Mouse (Mus musculus) adrenal gland, postnatal 4 days (tissue): ENCODE results near the gene Ahdc1. TPM values are rescaled to one million over a fixed set of nuclear protein-coding genes. Genes with fewer than 3 reads are reported as not detected.

Experiments
- DNase-seq, 2 experiments: peaks; one replicate each; pipeline ENCODE4 v3.0.0; 2021 to 2022; ENCODE audit warnings: low spot score in 2 of 2, mixed read lengths in 2 of 2
- total RNA-seq, 2 experiments: library from RNA; stranded (reverse); gene quantifications; 2 replicates each; pipeline ENCODE4 v1.2.3; 2021

The Ahdc1 gene
- total RNA-seq, 2 experiments from 2014 or later = 92.5 to 98.7 TPM

DNA sequence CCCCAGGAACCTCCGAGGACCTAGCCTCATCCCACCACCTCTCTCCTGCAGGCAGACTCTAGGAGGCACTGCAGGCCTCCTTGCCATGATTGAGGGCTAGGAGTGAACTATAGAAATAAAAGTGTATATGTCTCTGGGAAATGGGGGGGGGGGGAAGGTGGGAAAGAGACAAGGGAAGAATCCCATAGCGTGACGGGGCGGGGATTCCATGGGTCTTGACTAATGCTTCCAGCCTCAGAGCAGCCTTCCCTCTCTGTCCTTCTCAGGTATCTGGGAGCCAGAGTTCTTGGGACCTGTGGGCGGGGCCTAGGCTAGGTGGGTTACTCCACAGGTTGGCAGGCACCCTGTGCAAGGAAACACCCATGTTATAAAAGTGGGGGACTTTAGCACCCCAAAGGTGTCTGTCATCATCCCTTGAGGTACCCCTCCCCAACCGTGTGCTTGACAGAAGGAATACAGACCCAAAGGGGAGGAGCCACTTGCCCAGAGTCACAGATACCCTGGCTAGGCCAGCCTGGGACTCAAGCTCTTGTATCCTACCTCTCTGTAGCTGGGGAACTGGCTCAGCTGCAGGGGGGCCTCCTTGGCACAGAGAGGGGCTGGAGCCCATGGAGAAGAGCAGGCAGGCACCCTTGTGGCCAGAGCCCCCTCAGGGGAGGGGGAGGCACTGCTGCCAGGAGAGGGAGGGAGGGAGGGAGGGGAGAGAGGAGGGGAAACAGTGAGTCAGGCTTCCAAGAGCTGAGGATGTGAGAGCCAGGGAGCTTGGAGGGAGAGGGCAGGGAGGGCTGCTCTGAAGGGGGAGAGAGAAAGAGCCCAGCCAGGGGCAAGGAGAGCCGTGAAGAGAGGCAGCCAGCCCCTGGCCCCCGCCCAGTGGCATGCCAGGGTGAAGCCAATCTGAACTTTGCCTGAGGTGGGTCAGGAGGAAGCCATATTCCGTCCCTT is 4.9 kb downstream of the Ahdc1 start:
- no peak for DNase-seq

DNA sequence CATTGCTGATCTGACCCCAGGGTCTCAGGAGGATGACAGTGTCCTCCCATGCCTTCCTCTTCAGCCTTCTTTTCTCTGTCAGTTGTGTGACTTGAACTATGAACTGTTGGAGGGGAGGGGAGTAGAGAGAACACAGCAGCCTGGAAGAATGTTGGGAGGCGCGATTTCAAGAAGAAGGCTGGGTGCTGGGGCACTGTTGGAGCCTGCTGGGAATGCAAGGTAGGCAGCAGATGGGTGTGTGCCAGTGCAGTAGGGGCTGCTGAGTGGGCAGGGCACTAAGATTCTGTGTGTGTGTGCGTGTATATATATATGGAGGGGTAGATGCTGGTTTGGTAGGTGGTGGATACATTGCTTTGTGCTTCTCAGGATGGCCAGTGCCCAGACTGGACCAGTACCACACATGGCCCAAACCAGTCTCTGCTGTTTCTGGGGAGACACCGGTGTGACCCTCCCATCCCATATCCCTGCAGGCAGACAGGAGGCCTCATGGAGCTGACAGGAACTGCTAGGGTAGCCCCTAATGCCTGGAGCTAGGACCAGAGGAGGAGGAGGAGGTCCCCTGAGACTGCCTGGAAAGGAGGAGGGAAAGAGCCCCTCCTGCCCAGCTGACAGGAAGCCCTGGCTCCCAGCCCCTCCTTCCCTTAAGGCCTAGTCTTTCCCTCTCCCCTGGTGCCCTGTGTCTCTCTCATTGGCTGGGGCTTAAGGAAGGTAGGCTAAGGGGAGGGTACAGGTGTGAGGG is 5.8 kb downstream of the Ahdc1 start:
- DNase-seq = no peak

DNA sequence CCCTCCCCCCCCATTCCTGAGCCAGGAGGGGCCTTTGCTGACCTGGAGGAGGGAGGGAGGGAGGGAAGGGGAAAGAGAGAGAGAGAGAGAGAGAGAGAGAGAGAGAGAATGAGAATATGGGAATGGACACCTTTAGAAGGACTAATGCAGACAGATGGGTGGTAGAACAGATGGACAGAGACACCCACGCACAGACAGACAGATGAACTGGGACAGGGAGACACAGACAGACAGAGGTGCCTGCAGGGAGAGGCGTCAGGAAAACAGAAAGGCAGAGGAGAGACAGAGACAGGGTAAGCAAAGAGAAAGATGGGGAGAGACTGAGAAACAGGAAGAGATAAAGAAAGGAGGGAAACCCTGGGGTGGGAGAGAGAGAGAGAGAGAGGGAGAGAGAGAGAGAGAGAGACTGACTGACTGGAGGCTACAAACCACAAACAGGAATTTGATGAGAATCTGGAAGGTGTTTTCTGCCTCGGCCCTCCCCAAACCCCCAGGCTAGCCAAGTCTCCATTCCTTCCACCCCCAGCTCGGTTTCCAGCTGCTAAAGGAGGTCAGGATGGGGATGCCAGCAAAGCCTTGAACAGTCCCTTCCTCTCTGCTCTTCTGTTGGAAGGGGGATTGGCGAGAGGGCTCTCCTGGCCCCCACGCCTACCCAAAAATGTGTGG is 6.7 kb downstream of the Ahdc1 start:
- no peak for DNase-seq

DNA sequence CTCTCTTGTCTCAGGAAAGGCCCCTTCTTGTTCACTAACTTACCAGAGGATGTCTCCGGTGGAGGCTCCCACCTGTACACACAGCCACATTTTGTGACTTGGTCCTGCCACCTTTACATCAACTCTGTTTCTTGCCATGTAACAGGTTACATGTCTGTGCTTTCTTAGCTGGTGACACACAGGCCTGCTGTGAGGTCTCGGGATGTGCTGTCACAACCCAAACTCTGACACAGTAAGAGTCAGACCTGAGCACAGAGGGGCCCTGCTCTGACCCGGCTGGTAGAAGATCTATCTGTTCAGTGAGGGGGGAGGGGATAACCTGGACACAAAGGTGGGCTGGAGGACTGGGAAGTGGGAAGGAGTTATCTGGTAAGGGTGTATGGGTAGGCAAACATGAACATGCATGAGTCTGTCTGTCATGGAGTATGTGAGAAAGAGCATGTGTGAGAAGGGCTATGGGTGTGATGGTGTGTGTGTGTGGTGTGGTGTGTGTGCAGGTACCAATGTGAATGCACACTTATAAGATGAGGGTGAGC is 7.3 kb downstream of the Ahdc1 start:
- no peak for DNase-seq

DNA sequence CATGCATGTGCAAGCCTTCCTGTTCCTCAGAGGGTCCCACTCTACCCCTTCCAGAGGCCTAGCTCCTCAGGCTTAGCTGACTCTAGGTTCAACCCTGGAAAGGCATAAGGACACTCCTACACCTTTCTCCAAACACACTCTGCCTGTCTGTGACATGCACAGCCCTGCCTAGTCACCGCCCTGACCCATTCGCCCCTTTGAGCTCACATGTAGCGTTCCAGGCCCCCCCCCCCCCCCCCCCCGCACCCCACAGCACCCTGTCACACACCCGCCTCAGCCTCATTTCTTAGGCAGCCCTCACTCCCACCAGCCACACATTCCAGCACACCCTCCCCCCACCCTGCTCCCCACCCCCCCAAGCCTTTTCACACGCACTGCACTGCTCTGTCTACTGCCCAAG is 9.7 kb downstream of the Ahdc1 start:
- DNase-seq = no peak

DNA sequence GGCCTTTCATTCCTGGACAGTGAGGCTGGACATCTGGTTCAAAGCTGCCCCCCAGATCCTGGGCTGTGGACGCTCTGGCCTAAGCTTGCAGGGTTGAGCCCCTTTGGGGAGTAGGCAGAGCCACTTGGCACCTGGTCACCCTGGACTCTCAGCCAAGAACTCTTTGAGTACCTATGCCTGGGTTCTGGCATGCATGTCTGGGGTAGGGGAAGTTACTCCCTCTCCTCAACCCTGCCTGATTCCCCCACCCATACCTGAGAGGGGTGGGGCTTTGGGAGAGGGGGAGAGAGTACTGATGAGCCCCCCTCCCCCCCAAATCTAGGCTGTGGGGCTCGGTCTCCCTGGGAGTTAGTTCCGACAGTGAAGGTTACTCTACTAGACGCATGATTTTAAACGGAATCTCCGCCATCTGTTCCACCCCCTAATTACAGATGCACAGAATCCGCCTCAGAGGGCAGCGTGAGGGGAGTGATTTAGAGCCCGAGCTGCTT is 10.2 kb downstream of the Ahdc1 start:
- DNase-seq = no peak

DNA sequence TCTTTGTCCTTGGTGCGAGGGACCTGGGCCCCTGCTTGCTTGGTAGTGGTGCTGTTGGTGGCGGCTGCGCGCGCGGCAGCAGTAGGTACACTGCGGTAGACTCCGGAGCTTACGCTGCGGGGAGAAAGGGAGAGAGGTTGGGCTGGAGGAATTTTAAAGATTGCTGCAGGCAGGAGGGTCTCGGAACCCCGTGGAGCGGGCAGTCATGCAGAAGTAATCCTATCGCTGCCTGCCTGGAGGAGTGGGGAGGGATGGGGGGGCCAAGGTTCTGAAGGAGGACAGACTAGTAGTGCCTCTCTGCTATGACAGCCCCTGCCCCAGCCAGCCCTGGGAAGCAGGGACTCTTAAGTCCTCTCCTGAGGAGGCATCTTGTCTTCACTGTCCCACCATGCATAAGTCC is 11.2 kb downstream of the Ahdc1 start:
- DNase-seq = no peak

DNA sequence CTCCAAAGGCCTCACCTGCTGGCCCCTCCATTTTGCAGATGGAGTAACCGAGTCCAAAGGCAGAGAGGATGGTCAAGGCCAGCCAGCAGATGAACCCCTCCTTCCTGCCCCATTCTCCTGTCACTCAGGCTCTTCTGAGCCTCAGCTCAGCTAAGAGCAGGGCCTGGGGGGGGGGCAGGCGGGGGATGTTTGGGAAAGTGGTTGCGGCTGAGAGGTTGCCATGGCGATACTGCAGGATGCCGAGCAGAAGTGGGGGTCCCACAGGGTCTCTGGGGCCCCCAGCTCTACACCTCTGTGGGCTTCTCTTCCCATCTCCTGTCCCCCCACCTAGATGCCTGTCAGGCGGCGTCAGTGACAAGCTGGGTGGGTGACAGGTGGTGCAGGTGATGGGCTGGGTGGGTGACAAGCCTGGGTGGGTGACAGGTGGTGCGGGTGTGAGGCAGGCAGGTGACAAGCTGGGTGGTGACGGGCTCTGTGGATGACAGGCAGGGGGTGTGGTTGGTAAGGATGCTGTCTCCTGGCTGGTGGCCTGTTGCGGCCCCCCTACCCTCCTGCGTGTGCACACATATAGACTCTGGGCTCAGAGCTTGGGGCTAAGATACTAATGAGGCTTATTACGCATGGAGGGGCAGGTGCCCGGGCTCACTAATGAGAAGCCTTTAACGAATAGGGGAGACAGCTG is 12.0 kb downstream of the Ahdc1 start:
- DNase-seq = no peak

DNA sequence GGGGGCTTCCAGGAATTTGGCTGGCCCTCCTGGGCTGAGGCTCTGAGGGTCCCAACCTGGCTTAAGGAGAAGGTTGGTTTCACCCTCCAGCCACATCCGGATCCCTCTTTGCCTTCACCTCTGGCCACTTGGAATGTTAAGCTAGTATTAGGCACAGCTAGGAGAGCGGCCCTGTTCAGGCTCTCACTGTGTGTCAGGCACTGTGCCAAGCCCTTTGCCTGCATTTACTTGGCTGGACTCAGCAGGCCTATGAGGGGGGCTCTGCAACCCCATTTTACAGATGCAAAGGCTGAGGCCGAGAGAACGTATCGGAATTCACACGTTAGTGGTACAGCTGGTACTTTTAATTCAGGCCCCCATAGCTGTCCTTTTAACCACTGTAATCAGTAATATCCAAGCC is 12.6 kb downstream of the Ahdc1 start:
- DNase-seq = no peak

DNA sequence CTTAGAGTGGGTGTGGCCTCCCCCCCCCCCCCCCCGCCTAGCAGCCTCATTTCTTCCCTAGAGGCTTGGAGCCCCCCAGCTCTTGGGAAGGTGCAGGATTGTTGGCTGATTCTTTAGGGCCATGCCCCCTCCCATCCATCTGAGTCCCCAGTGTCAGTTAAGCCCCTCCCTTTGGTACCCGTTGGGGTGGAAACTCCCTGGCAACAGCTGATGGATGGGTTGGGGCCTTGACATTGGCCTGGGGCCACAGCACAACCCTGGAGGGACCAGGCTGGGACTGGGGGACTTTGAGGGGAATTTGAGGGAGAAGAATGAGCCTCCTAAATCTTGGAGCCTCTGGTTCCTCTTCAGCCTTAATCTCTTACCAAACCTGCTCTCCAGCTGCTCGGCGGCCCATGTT is 13.3 kb downstream of the Ahdc1 start:
- DNase-seq = no peak

DNA sequence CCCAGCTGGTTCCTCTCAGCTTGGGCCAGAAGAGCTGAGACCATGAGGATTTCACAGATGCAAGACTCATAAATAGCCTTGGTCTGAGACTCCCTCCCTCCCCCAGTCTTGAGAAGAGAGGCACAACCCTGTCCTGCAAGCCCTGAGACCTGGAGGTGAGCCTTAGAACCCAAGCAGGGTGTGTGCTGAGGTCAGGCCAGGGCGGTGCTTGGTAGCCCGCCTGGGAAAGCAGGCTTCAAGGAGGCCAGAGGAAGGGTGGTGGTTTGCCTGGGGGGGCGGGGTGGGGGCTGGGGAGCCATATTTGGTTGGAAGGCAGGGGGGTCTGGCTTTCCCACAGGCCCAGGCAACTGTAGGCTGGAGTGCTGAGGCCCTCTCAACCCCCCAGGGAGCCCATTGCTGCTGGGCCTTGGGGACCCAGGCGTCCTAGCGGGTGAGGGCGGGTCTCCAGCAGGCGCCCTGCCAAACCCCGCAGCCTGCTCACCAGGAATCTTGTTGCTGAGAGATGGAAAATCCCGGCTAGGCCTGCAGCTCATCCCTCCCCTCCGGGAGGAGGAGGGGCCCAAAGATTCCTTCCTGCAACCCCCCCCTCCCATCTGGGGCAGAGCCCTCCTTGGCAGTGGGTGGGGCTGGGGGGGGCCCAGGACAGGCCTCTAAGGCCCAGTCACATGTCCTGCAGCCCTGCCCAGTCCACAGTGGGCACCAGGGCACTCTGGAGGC is 14.1 kb downstream of the Ahdc1 start:
- no peak for DNase-seq

DNA sequence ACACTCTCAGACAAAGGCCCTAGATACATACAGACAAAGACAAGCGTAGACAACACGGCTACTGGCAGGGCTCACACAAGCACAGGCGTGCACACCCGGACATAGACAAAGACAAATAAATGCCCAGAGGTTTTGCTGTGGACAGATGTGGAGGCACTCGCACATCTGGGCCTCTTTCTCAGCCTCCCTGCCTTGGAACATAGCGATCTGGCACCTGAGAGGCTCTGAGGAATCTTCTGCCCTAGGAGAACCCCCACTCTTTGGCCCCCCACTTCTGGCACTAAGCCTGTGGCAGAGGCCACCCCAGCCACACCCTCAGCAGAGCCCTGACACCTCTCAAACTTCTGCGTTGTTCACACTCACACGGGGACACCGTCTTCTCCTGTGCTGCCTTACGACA is 15.2 kb downstream of the Ahdc1 start:
- no peak for DNase-seq

DNA sequence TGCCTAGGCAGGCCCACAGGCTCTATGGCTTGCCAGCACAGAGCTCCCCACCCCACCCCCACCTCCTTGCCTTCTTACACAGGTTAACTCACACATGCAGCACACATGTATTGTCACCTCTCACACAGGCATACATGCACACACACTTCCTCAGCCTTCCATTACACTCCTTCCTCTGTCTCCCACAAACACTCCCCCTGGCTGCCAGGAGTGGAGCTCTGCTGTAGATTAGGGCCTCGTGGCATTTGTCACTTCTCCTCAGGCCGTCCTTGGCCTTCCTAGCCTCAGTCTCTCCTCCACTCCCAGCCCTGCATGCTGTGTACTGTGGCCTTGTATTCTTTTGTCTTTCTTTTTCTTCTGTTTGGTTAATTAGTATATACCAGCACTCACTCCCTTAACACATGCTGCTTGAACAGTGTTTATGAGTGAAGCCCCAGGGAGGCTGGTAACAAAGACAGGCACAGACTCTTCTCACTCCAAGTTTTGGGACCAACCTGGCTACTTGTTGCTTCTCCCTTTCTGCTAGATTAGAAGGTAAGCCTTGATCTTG is 15.8 kb downstream of the Ahdc1 start:
- DNase-seq = no peak

DNA sequence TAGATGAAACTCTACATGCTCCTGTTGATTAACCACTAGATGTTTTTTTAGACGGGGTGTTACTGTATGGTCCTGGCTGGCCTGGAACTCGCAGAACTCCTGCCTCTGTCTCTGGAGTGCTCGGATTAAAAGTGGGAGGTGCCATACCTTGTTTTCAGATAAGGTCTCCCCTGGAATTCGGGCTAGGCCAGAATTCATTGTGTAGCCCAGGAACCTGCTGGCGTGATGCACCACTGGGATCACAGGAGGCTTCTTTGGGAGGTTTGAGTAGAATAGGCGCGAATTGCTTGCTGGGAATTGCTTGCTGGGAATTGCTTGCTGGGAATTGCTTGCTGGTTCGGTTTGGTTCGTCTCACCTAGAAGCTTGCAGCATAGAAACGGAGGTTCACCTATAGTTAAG is 16.7 kb downstream of the Ahdc1 start:
- DNase-seq = no peak

DNA sequence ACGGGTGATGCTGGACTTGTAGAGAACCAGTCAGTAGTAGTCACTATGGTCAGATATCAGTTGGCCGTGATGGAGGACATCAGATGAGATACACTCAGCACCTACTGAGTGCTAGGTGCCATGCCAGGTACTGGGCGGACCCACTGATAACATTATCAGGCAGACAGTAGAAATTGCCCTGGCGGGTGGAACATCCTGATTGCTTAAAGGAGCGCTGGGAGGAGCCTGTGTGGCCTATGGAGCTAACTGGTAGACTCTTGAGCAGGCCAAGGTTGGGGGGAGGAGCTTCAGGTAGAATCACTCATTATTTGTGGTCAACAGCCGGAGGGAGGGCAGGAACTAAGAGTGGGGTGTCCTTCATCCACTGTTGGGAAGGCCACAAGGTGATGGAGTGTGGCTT is 17.1 kb downstream of the Ahdc1 start:
- no peak for DNase-seq

DNA sequence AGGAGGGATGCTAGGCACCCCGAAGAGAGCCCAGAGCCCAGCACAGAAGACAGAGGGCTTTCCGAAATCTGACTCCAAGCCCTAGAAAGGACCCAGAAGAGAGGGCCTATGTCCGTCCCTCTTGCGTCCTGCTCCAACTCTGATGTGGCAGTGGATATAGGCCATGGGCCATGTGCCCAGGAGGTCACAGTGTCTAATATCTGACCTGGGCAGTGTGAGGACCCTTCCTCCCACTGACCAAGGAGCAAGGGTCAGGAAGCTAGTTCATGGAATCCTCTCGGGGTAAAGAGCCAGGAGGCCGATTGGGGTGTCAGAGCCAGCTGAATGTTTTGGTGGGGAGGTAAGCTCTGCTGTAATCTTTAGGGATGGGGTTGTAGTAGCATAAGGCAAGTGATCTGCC is 17.8 kb downstream of the Ahdc1 start:
- no peak for DNase-seq

DNA sequence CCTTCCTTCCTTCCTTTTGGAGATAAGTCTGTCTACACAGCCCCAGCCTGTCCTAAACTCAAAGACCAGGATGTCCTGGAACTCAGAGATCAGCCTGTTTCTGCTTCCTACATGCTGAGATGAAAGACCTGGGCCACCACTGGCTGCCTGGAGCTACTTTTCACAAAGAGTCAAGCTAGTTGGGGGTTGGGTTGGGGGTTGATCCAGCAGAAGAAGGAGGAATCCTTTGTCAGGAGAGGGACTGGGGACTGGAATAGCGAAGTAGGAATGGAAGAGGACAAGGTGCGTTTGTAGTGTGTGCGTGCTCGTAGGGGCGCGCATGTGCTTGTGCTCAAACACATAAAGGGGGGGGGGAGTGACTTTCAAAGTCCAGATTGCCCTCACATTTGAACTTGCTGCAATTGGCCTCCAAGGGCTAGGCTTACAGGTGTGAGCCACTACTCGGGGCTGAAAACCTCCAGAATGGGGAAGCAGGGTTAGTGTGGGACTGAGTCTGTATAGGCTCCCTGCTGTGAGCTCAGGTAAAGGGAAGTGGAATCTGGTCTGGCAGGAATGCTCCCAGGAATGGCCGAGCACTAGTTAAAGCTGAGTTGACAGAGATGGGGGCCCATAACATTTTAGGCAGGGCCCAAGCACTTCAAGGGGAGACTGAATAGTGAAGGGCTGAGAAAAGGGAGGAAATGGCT is 21.5 kb downstream of the Ahdc1 start:
- no peak for DNase-seq

DNA sequence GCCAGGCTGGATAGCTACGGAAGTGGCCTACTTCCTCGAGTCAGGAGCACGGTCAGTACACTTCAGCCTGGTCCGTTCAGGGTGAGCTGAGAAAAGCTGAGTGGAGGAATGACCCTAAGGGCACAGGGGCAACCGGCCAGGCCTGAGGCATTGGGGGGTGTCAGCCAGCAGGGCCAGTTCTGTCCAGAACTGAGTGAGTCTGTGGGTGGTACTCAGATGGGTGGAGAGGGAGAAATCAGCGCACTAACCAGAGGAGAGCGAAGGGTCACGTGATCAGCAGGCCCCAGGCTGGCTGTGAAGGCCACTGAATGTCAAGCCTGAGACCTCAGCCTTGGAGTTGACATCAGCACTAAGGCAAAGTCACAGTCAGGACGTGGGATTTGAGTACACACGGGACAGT is 23.4 kb downstream of the Ahdc1 start:
- no peak for DNase-seq

DNA sequence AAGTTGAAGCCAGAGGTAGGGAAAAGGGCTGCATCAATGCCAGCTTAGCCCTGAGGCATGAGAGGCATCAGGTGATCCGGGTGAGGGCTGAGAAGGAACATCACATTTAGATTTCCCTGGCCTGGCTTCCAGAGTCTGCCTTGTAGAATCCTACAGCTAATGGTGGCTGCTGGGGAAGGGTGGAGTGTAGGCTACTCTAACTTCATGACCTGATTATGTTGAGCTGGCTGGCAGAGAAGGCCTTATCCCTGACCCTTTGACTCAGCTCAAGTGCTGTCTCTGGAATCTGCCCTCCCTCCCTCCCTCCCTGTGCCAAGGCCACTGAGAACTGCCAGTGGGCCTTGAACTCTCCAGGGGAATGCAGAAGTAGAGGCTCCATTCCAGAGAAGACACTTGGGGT is 24.4 kb downstream of the Ahdc1 start:
- no peak for DNase-seq
